ENCODE assay signal across 9 mouse cellular contexts in the genomic region with DNA sequence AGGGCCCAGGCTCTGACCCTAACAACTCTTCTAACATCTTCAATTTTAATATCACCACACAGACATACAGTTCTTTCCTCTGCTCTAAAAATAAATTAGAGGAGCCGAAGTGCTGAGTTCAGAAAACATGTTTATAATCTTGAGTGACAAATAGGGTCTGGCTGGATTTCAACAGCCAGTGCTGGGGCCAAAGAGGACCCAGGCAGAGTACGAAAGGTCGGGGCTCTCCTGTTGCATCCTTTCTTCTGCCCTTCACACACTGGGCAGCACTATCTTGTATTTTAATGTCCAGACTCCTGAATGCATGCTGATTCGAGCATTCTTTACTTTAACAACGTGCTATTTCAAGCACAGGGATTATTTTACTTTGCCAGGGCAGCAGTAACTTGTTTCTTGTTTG. TPM values are rescaled to one million over a fixed set of nuclear protein-coding genes. Genes with fewer than 3 reads are reported as not detected.
DNase-seq lines count a peak whose midpoint lies in the region; ATAC-seq lines count a peak whose summit lies in the region.
"Had no signal": no experiment of that assay in that cellular context is flagged by ENCODE, and none has a peak within 500 bp of the region (broad histone marks: within the 10 kb centered on the region; RNA-seq: fewer than 3 reads in every experiment).

No protein-coding gene starts in this region.

- 0 out of 2 replicates have a peak overlapping the region, but pooled peaks have one; percentile 2 for H3K4me2 ChIP-seq in liver, embryonic 13.5 days
- H3K4me2 ChIP-seq in neural tube, embryonic 15.5 days, result no peak overlapping the region

- H3K27ac ChIP-seq in liver, embryonic 13.5 days, result no peak overlapping the region; the same call in 1 of the 2 replicates
- H3K27ac ChIP-seq in neural tube, embryonic 15.5 days (replicated peaks), result no peak overlapping the region
- no peak overlapping the region for H3K27ac ChIP-seq in embryonic facial prominence, embryonic 10.5 days (replicated peaks)

- no peaks in the 10 kb centered on the region for H3K27me3 ChIP-seq in liver, embryonic 13.5 days
- no peaks in the 10 kb centered on the region for H3K27me3 ChIP-seq in neural tube, embryonic 15.5 days (replicated peaks)
- no peaks in the 10 kb centered on the region for H3K27me3 ChIP-seq in embryonic facial prominence, embryonic 10.5 days (replicated peaks; ENCODE audit: low read depth, poor library complexity, severe bottlenecking)

- no peaks in the 10 kb centered on the region for H3K9me3 ChIP-seq in liver, embryonic 13.5 days (replicated peaks)
- H3K9me3 ChIP-seq in neural tube, embryonic 15.5 days (replicated peaks), result no peaks in the 10 kb centered on the region
- H3K9me3 ChIP-seq in embryonic facial prominence, embryonic 10.5 days, result no peaks in the 10 kb centered on the region

- intact Hi-C loops in heart, postnatal 10 days (cut with DNase I), result no loop called here

- peak; percentile 27 for DNase-seq in urinary bladder, postnatal 14 days (ENCODE audit: low spot score)
- no peak for DNase-seq in urinary bladder, postnatal 10 days (ENCODE audit: low spot score)
- peak; percentile 79 to 80 for DNase-seq in heart, postnatal 10 days
- DNase-seq in liver, embryonic 13.5 days, result no peak
- DNase-seq in embryonic facial prominence, embryonic 10.5 days (ENCODE audit: low spot score), result no peak
- no peak for DNase-seq in embryo, embryonic 11 days
- DNase-seq: cerebellum, postnatal 14 days had no signal

- H3K36me3 ChIP-seq in liver, embryonic 13.5 days, result no peaks in the 10 kb centered on the region
- no peaks in the 10 kb centered on the region for H3K36me3 ChIP-seq in neural tube, embryonic 15.5 days
- no peaks in the 10 kb centered on the region for H3K36me3 ChIP-seq in embryonic facial prominence, embryonic 10.5 days (replicated peaks)

- no peak overlapping the region for H3K4me3 ChIP-seq in liver, embryonic 13.5 days (replicated peaks)
- H3K4me3 ChIP-seq in neural tube, embryonic 15.5 days (replicated peaks), result no peak overlapping the region
- no peak overlapping the region for H3K4me3 ChIP-seq in embryonic facial prominence, embryonic 10.5 days

- no peak for ATAC-seq in liver, embryonic 13.5 days (ENCODE audit: low read depth)
- ATAC-seq in CD4-positive, CD25-positive, alpha-beta regulatory T cell, adult 4 months, result no peak
- ATAC-seq in neural tube, embryonic 15.5 days (ENCODE audit: low FRiP score), result no peak

- no peak overlapping the region for H3K9ac ChIP-seq in liver, embryonic 13.5 days
- H3K9ac ChIP-seq in neural tube, embryonic 15.5 days (replicated peaks), result no peak overlapping the region

- WGBS in liver, embryonic 13.5 days (ENCODE audit: insufficient replicate concordance), result 25% methylated on average over 5 of the region's 5 CpGs
- WGBS in neural tube, embryonic 15.5 days, result 59% methylated on average over 5 of the region's 5 CpGs
- 56% methylated on average over 5 of the region's 5 CpGs for WGBS in embryonic facial prominence, embryonic 10.5 days

- H3K4me1 ChIP-seq in liver, embryonic 13.5 days (replicated peaks), result peaks cover 10% of the 10 kb centered on the region; the same call in 1 of the 2 replicates
- no peaks in the 10 kb centered on the region for H3K4me1 ChIP-seq in neural tube, embryonic 15.5 days
- peaks cover 15% of the 10 kb centered on the region for H3K4me1 ChIP-seq in embryonic facial prominence, embryonic 10.5 days

RNA-seq across cellular contexts. Expression of gene Pdk4, which starts 13.2 kb away (rescaled TPM):
- total RNA-seq in heart, postnatal 10 days (2021), result 100 to 1,000 TPM; 886 to 965 TPM
- 1.2 and 1.4 TPM in 2 replicates for polyA plus RNA-seq in liver, embryonic 13.5 days (2015; fragmentation: Nextera tagmentation; extraction: Ambion mirVana)
- not detected for polyA plus RNA-seq in CD4-positive, CD25-positive, alpha-beta regulatory T cell, adult 4 months (2017; shearing (Covaris generic))
- polyA plus RNA-seq in neural tube, embryonic 15.5 days (2015; fragmentation: Nextera tagmentation; extraction: Ambion mirVana), result 0.86 and 1.4 TPM in 2 replicates
- 0.55 and 0.60 TPM in 2 replicates for polyA plus RNA-seq in embryonic facial prominence, embryonic 10.5 days (2016; fragmentation: Nextera tagmentation; extraction: Ambion mirVana)

Comparison
In these comparisons a context has a peak if more than half of its experiments do, and no peak if none do; other contexts are left out.
1. DNase-seq: peak in urinary bladder, postnatal 14 days (single experiment) and heart, postnatal 10 days (2 of 2); none in urinary bladder, postnatal 10 days (single experiment), liver, embryonic 13.5 days (single experiment), embryonic facial prominence, embryonic 10.5 days (single experiment) and embryo, embryonic 11 days (single experiment).